In genomic region chr7:128748758-128749157, GRCm38 (mm10) we compare ENCODE assay signal across 8 mouse cellular contexts. TPM values are rescaled to one million over a fixed set of nuclear protein-coding genes. Genes with fewer than 3 reads are reported as not detected.
DNase-seq lines count a peak whose midpoint lies in the region; ATAC-seq and TF ChIP-seq lines count a peak whose summit lies in the region.

No protein-coding gene starts in this region.

- peaks cover 22% of the 10 kb centered on the region for H3K4me1 ChIP-seq in kidney, embryonic 14.5 days (ENCODE audit: control insufficient read depth, insufficient read depth, low read length)
- peaks cover 10% of the 10 kb centered on the region for H3K4me1 ChIP-seq in forebrain, postnatal 0 days (ENCODE audit: insufficient read depth)

- H3K9me3 ChIP-seq in kidney, embryonic 14.5 days (ENCODE audit: control insufficient read depth, low read length): no peaks in the 10 kb centered on the region
- no peaks in the 10 kb centered on the region for H3K9me3 ChIP-seq in forebrain, postnatal 0 days (ENCODE audit: low read length)

- H3K27me3 ChIP-seq in kidney, embryonic 14.5 days (ENCODE audit: control insufficient read depth, insufficient read depth, low read length): no peaks in the 10 kb centered on the region
- H3K27me3 ChIP-seq in forebrain, postnatal 0 days (ENCODE audit: insufficient read depth, low read length): no peaks in the 10 kb centered on the region

- TF ChIP-seq CTCF in forebrain, postnatal 0 days (IDR thresholded peaks at IDR 0.05; ENCODE audit: low read depth): no peak

- no peak overlapping the region for H3K27ac ChIP-seq in kidney, embryonic 14.5 days (ENCODE audit: low read depth, low read length)
- H3K27ac ChIP-seq in forebrain, postnatal 0 days (ENCODE audit: low read depth, low read length): no peak overlapping the region

- no peak overlapping the region for H3K4me2 ChIP-seq in kidney, embryonic 14.5 days (replicated peaks; ENCODE audit: low read depth, low read length)
- H3K4me2 ChIP-seq in forebrain, postnatal 0 days (ENCODE audit: low read depth): no peak overlapping the region

- 65% methylated on average over 3 of the region's 3 CpGs for WGBS in kidney, embryonic 14.5 days
- WGBS in forebrain, postnatal 0 days: 62% methylated on average over 3 of the region's 3 CpGs

- peak; percentile 66 for DNase-seq in kidney, adult 11 months
- peak; percentile 76 for DNase-seq in adrenal gland, adult 2 months
- DNase-seq in gastrocnemius, postnatal 4 days (ENCODE audit: low spot score in 2 of 2): peak; percentile 32 to 53
- peak; percentile 85 for DNase-seq in kidney, adult 9 months
- DNase-seq in lung, postnatal 25 days (ENCODE audit: low spot score): peak; percentile 89
- DNase-seq in frontal cortex, postnatal 10 days (ENCODE audit: low spot score in 2 of 2): no peak
- no peak for DNase-seq in forebrain, postnatal 0 days

- H3K9ac ChIP-seq in kidney, embryonic 14.5 days (ENCODE audit: low read depth, low read length): no peak overlapping the region
- no peak overlapping the region for H3K9ac ChIP-seq in forebrain, postnatal 0 days

- peaks cover 37% of the 10 kb centered on the region for H3K36me3 ChIP-seq in kidney, embryonic 14.5 days (ENCODE audit: control insufficient read depth, insufficient read depth, low read length)
- peaks cover 22% of the 10 kb centered on the region for H3K36me3 ChIP-seq in forebrain, postnatal 0 days (ENCODE audit: insufficient read depth)

- ATAC-seq in kidney, embryonic 14.5 days (ENCODE audit: low FRiP score, low TSS enrichment): no peak
- ATAC-seq in forebrain, postnatal 0 days: no peak

- no peak overlapping the region for H3K4me3 ChIP-seq in kidney, embryonic 14.5 days (ENCODE audit: low read length)
- no peak overlapping the region for H3K4me3 ChIP-seq in forebrain, postnatal 0 days (ENCODE audit: low read depth, low read length)

RNA-seq across cellular contexts. Expression of gene Sec23ip, which starts 4.0 kb away (rescaled TPM):
- polyA plus RNA-seq in kidney, embryonic 14.5 days (2014; fragmentation: Nextera tagmentation; extraction: Ambion mirVana): 22.5 and 38.4 TPM in 2 replicates
- 10 to 100 TPM; 39.9 to 59.5 TPM for total RNA-seq in adrenal gland, adult 2 months (2021)
- 19.7 and 22.7 TPM in 2 replicates for polyA plus RNA-seq in adrenal gland, adult 2 months (2012; rRNA removed)
- 10 to 100 TPM; 33.1 to 37.2 TPM for total RNA-seq in gastrocnemius, postnatal 4 days (2021)
- total RNA-seq in forebrain, postnatal 0 days (2014; rRNA removed): 18.3 and 22.0 TPM in 2 replicates
- polyA plus RNA-seq in forebrain, postnatal 0 days (2015; fragmentation: Nextera tagmentation; extraction: Ambion mirVana): 16.6 and 23.8 TPM in 2 replicates

RNA-seq across cellular contexts. Expression of gene Mcmbp, which starts 8.5 kb away (rescaled TPM):
- 78.1 and 87.9 TPM in 2 replicates for polyA plus RNA-seq in kidney, embryonic 14.5 days (2014; fragmentation: Nextera tagmentation; extraction: Ambion mirVana)
- total RNA-seq in adrenal gland, adult 2 months (2021): 10 to 100 TPM; 31.3 to 33.5 TPM
- 20.5 and 22.4 TPM in 2 replicates for polyA plus RNA-seq in adrenal gland, adult 2 months (2012; rRNA removed)
- 10 to 100 TPM; 36.2 to 38.6 TPM for total RNA-seq in gastrocnemius, postnatal 4 days (2021)
- 34.6 and 43.3 TPM in 2 replicates for total RNA-seq in forebrain, postnatal 0 days (2014; rRNA removed)
- 32.4 and 42.0 TPM in 2 replicates for polyA plus RNA-seq in forebrain, postnatal 0 days (2015; fragmentation: Nextera tagmentation; extraction: Ambion mirVana)

Comparison
In these comparisons a context has a peak if more than half of its experiments do, and no peak if none do; other contexts are left out.
1. DNase-seq: peak in kidney, adult 11 months (single experiment), adrenal gland, adult 2 months (single experiment), gastrocnemius, postnatal 4 days (2 of 2), kidney, adult 9 months (single experiment) and lung, postnatal 25 days (single experiment); none in frontal cortex, postnatal 10 days (0 of 2) and forebrain, postnatal 0 days (single experiment).